Mouse (Mus musculus) lung, postnatal 14 days (tissue): ENCODE measurements at regions not wholly inside any gene's neighbourhood (a gene's known extent, or its start where the extent isn't known, plus 50 kb on each side); places are given as distances from the start of the nearest gene placed in this dataset.
"Not testable (repeated sequence)": the region's sequence is repeated elsewhere in the genome, so short reads cannot be mapped to it uniquely, and the experiment has no call there.

Experiments
- DNase-seq: peaks from one replicate; pipeline ENCODE4 v3.0.0; 2021

- DNase-seq: peak; percentile 10
Observed at GRCm38 (mm10) chr19:3083438-3083837, 199.3 kb upstream of the Mrpl21 start.

GRCm38 (mm10) chr19:3091771-3092170 lies 190.9 kb upstream of the Mrpl21 start:
- not testable (repeated sequence) for DNase-seq
